Mouse (Mus musculus) c-Kit-positive CD71-negative TER-119-negative erythroid progenitor cells, embryonic 14.5 days (primary cell): ENCODE data around the gene Fam219b.

Source experiments
- DNase-seq: peaks from one replicate; pipeline ENCODE4 v3.0.0-alpha.2; 2013; ENCODE audit warnings: low read depth

The Fam219b gene

DNA sequence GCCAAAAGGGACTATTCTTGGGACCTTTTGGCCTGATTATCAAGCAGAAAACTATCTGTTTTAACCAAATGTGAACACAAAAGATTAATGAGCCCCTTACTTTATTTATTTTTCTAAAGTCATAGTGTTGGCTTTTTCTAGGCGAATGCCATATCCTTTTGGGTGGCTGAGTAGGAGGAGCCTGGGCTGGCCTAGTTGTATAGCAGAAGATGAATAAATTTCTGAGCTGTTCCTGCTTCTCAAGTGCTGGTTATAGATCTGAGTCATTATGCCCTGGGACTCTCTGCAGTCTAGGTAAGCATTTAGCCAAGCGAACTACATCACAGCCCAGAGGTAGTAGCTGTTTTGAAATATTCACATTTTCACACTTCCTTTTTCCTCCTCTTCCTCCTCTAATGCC lies 11.8 kb upstream of the Fam219b start:
- no peak for DNase-seq

DNA sequence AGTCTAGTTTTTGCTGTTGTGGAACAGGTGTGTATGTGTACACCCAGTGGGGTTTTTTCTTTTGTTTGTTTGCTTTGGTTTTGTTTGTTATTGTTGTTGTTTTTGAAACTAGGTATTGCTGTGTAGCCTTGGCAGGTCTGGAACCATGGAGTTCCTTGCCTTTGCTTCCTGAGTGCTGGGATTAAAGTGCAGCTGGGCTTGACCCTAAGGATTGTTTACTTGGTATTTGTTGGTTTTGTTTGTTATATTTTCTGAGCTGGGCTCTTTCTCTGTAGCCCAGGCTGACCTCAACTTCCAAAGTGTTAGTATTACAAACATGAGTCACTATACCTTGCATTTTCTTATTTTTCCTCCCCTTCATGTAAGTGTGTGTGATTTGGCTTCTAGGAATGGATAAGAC lies 10.9 kb upstream of the Fam219b start:
- DNase-seq = no peak

DNA sequence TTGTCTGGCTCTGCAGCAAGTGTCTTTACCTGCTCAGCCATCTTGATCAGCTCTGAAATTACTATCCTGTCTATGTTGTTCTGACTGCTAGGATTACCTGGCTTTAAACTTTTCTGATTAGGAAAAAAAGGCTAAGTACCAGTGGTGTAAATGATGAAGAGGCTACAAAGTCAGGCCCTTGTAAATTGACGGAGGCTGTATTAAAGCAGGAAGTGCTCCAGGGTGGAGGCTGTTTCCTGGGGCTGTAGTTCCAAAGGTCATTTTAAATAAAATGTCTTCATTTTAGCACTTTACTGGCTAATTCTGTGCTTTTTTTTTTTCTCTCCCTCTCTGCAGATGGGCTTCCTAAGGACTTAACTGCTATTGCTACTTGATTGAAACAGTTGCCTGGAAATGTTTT lies 5.4 kb upstream of the Fam219b start:
- DNase-seq = no peak

DNA sequence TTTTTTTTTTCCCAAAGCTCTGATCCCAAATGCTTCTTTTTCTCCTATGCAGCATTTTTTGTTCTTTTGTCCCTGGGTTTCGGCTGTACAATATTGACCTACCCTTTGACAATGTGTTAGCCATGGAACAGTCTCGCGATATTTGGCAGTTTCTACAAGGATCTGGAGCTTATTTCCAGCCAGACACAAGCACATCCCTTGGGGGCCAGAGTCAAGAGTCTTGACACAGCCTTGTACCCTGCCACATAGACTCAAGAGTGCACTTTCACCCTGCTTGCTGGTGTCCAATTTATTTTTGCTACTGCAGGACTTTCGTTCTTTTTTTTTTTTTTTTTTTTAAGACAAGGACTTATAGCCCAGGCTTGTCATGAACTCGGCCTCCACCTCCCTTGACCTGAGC lies 966 bp upstream of the Fam219b start:
- no peak for DNase-seq

DNA sequence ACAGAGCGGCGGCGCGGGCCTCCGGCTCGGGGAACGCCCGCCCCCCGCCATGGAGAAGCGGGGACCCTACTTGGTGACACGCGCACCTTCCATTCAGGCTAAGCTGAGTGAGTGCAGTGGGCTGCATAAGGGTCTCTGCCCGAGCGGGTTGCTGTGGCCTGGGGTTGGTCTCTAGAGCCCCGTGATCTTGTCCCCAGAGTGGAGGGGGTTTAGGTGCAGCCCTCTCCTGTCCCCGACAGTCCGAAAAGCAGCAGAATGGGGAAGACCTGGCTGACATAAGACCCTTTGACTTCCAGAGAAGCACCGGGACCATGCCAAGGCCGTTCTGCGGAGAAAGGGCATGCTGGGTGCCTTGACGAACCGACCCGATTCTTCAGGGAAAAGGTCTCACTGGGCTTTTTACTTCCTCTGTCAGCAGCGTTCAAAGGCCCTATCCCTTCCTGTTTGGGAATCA lies 427 bp downstream of the Fam219b start:
- no peak for DNase-seq

DNA sequence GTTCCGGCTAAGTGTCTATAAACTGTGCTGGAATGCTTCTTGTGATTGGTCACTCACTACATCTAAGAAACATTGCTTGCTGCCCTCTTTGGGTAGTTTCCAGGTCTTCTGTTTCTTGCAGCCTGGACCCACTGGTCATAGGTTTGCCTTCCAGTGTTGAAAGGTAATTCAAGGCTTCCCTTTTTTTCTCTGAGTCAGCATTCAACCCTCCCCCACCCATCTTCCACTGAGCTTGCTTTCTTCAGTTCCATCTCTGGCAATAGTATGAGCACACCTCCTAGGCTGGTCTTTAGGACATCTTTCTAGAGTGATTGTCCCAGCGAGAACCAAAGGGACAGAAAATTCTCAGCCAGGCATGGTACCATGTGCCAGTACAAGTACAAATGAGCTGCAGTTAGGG lies 2.2 kb downstream of the Fam219b start:
- DNase-seq = no peak

DNA sequence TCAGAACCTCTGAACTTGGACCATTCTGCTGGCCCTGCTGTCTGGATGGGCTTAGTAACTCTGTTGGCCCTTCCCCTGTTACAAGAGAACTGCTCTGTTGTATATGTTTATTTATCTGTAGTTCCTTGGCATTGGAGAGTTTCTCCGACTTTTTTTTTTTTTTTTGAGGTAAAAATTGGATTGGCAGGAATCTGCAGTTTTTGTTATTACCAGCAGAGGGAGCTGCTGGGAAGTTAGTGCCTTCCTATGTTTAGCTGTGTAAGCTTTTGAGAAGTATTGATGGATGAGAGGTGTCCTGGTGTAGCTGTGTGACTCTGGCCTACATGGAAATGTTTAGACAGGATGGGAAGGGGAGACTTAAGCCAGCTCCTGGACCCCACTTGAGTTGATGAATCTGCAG lies 4.0 kb downstream of the Fam219b start:
- DNase-seq = no peak

DNA sequence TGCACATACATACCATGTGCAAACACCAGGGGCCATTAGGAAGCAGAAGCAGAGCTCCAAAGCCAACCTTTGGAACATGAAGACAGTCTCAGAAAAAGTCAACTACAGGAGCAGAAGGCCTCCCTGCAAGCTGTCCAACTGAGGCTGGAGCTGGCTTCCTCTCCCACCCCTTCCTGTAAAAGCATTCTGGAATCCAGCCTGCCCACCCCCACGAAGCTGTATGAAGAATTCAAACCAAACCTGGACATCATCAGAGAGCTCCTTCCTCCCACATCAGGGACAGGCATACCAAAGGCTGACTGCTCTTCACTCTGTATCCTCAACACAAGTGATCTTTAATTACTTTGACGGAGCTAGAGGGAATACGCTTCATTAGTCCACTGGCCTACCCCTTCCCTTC lies 6.6 kb downstream of the Fam219b start:
- no peak for DNase-seq

DNA sequence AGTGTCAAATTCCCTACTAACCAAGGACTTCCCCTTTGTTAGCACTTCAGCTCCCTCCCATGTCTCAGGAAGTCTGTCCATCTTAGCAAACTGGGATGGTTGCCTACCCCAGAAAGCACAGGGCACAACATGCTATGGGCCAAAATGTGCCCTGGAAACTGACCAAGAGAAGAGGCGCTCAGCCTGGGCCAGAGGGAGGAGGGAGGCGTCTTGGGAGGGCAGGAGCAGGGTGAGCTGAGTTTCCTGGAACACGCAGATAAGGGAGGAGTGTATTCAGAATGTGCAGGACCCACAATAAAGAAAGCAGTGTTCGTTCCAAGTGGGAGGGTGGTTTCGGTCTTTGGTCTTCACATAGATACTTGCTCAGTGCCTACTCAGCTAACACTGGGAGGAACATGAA lies 10.0 kb downstream of the Fam219b start:
- DNase-seq = no peak

DNA sequence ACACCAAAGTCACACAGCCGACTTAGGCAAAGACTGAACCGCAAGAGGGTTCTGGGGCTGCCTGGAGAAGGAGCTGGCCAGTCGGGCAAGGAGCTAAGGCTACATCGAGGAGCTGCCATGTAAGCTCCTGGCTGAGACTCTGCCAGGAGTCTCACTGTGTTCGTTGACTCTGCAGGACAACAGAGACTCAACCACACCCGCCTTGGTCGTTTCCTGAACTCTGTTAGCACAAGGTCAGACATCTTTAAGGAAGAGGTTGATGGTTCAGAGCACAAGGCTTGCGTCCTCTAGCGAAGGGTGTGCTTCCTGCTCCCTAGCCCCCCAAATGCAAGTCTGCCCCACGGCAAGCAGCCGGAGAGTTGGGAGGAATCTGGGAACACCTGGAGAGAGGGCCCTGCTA lies 10.5 kb downstream of the Fam219b start:
- DNase-seq = no peak

DNA sequence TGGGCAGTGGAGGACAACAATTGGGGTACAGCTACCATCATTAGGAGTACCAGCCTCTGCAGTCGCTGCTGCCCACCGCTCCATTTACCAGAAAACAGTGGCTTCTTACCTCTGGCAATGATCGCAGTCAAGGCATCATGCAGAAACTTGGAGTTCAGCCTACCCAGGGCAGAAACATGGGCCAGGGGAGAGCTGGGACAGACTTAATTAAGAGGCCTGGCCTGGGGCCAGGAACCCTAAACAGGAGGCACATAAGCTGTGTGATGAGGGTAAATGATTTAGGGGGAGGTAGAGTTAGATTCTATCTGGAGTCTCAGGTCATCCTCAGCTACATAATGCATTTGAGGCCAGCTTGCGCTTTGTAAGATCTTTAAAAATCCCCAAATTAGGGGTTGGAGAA lies 11.9 kb downstream of the Fam219b start:
- DNase-seq = no peak

DNA sequence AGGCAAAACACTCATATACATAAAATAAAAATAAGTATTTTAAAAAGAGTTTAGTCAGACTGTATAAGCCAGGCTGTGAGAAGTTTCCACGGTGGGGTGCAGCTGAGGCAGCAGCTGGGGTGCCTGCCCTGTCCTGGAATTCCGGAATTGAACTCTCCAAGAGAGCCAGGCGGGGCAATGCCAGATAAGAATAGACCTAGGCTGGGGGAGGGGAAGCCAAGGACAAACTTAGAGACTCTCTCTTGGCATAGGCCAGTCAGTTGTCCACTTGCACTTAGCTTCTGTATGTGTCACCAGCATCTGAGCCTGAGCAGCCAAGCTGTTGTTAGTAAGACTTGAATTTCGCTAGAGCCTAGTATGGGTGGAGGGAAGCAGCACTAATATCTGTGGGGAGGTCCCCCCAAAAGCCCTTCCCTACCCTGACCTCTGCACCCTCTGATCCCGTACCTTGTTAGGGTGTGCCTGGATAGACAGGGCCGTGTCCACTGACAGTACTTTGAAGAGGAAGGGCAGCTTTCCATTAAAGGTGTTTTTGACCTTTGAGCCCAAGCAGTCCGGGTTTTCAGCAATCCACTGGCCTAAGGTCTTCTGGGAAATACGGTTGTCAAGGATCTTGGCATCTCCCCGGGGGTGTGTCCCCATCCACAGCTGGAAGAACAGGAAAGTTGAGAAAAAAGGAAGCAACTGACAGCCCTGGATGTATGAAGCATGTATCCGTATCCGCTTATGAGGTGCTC lies 13.0 kb downstream of the Fam219b start:
- DNase-seq = no peak

DNA sequence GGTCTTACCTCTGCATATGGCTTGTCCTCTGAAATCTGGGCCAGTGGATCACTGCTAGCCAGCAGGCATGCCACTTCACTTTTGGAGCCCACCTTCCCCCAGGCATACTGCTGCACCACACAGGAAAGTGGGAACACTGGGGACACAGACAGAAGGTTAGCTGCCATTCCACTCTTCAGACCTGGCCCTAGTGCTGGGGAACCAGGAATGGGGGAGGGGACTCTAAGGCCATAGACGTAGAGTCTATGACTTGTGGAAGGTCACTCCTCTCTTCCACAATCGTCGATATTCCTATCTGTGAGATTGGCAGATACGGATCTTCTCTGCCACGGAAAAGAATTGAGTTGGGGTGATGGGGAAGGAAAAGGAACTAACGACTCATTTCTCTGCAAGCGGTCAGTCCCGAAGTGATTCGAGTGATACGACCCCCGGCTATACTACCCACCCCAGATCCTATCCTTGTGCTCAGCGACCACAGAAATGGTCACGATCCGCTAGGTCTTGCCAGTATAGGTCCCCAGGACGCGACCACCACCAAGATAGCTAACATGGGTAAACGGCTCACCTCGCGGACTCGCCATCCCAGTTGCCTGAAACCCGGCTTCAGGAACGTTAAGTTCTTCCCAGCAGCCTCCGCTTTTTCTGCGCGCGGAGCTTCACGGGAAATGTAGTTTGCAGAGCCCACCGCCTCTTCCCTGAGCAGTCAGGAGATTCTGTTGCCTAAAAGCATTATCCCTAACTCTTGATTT lies 15.0 kb downstream of the Fam219b start, which contains the start of gene Mpi:
TSS of gene Mpi (minus strand) at position 625 of the 749 bp plus-strand sequence.
- DNase-seq = peak; percentile 34

DNA sequence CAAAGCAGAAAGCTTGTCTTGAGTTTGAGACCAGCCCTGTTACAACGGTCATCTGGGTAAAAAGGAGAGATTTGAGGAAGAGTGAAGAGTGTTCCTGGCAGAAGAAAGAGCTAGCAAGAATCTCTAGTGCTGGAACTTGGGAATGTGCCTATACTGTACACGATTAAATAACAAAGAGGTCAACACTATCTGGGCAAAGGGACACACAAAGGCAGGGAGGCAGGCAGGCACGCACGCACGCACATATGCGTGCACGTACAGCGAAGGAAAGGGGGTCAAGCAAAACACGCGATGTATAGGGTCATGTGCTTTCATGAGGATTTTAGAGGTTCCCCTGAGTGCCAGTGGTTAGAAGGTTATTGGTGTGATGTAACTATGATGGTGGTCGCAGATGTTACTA lies 15.8 kb downstream of the Fam219b start:
- no peak for DNase-seq

DNA sequence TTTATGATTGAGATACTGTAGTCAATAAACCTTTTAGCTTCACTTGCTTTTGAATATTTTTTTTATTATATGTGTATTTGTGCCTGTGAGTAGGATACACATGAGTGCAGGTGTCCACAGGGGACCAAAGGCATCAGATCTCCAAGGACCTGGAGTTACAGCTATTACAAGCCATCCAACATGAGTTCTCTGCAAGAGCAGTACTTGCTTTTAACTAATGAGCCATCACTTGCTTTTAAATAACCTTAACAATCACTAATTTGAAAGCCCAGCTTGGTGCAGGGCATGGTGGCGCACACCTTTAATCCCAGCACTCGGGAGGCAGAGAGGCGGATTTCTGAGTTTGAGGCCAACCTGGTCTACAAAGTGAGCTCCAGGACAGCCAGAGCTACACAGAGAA lies 17.4 kb downstream of the Fam219b start:
- no peak for DNase-seq

DNA sequence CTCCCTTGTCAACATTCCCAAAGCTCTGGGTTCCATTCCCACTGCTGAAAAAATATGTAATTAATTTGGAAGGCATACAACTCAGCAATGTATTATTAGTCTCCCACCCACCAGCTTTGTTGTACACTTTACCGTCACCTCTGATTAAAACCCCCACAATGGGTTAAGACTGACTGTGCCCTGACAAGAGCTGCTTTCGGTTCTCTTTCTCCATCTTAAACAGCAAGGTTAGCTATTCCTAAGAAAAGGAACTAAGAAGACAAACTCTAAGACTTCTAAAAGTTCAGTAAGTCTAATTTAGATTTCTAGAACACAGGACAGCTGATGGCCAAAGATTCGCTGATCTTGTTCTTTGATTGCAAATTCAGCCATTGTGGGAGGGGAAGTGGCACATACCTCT lies 19.9 kb downstream of the Fam219b start:
- no peak for DNase-seq

DNA sequence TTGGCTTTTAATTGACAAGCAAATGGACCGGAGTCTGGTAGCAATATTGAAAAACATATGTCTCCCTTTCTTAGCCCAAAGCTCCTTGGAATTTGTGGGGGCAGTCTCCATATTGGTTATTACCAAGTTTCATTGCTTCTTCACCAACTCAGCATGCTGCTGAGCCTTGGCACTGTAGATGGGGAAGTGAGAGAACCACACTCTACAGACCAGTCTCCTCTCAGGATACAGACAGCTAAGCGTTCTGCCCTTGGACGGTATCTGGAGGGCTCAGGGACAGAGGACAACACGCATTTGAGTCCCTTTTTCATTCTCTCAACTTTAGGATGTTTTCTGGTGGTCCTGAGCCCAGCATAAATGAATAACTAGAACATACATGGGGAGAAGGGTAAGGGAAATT lies 21.3 kb downstream of the Fam219b start:
- no peak for DNase-seq

DNA sequence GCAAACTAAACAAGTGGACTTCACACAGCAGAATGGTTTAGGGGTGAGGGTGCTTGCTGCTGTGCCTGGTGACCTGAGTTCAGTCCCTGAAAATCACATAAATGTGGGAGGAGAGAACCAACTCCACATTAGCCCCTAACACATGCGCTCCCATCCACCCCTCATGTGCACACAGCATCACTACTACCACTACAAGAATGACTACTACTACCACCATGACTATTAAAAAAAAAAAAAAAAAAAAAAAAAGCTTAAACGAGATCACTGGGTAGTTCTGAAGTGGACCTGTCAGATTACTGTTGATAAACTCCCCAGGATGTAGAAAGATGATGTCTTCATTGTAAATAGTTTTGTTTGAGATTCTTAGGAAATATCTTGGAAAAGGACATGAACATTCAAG lies 22.2 kb downstream of the Fam219b start:
- no peak for DNase-seq

DNA sequence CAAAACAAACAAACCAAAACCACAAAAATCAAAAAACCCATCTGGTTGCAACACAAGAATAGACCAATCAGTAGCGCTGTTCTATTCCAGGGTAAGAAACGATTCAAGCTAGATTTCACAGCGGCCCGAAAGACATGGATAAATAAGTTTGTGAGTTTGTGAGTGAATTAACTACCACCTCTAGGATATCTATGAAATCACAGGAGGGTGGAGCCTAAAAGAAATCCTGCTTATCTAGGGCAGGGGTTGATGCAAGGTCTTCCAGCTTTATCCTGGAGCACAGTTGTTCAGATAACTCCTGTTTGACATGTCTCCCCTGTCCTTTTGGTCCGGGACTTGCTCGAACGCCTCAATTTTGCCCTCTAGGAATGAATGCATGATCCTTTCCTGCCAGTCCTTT lies 22.9 kb downstream of the Fam219b start:
- no peak for DNase-seq

DNA sequence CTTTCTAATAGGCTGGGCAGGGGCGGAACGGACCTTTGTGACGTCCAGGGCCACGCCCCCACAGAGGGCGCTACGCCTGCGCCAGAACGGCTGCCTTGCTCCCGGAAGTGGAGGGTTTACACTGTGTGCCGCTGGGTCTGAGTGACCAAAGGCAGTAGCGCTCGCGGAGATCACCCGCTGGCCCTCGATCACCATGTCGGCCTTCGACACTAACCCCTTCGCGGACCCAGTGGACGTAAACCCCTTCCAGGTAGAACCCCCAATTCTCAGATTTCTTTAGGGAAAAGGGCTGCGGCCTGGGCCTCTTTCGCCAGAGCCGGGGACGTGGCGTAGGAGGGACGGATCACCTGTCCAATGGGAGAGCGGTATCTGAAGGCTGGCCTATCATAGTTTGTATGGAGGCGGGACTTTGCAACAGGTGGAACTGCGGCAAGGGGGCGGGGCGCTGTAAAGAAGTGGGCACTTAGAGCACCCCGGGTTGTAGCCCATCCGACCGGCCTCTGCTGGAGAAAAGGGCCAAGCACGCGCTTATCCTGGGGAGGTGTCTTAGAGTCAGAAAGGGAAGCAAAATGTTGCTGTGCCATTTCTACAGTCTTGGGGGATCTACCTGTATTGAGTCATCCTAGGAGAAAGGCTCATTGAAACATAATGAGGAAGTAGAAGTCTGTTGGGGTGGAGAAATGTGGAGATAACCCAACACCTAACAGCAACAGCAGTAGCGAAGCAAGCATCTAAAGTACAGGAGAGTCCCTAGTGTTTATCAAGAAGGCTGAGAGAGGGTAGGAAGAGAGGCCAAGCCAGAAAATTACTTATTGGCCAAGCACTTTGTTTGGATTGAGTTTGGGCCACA lies 23.8 kb downstream of the Fam219b start, which contains the start of gene Scamp2:
TSS of gene Scamp2 (plus strand) at position 83 of the 850 bp plus-strand sequence.
- DNase-seq = peak; percentile 89

DNA sequence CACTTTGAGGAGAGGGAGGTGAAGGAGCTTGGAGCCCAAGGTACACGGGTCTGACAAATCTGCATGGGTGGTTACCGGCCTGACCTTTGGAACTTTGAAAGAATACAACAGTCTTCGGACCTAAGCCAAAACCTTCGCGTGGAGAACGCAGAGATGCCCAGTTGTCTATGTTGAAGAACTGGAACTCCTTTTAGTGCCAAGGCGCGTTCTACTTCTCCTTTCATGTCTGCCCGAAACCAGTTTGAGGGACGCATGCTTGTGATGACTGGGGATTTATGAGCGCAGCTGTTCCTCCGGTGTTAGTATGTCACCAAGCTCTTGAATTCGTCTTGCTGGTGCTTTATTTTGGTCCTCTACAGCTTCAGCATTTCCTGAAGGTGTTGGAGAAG lies 24.4 kb downstream of the Fam219b start:
- peak; percentile 24 for DNase-seq

DNA sequence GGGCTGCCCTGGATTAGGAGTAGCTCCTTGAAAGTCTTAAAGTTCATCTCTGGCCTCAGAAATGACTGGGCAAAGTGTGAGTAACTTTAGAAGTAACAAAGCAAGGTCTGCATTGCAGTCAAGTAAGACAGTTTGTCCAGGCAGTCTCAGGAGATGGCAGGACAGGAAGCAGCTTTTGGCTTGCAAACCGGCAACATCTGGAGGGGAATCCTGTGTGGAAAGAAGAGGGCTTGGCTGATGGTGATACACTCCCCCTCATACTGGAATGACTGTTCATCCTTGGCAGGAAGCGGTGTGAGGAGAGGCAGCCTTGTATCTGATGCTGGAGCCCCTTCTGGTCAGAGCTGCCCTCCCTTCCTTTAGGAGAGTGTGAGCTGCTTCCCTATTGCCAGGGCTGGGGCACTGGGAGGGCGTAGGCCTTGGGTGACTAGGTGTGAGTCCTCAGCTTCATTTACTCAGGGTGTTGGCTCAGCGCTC lies 25.6 kb downstream of the Fam219b start:
- DNase-seq = no peak
